Mouse (Mus musculus): ENCODE measurements at regions not wholly inside any gene's neighbourhood (a gene's known extent, or its start where the extent isn't known, plus 50 kb on each side); places are given as distances from the start of the nearest gene placed in this dataset.

DNA sequence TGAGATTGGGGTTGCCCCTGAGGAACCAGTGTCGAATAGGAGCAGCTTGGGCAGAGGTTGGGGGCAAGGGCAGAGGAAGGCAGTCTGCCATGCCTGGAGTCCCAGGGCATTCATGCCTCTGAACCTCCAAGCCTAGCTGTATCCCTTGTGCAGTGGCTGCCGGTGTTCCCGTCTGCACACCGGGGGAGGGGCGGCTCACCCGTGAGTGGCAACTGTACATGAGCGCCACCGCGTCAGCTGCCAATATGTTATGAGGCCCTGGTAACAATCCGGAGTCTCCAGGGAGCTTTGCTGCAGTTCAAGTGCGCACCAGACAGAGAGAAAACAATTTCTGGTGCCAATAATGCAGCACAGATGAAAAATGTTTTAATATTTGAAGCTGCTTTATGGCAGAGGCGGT lies 198.4 kb downstream of the Tshz3 start:
- H3K4me3 ChIP-seq (replicated peaks): no peak overlapping the region
- no peak overlapping the region for H3K9ac ChIP-seq
- 68% methylated on average over 12 of the region's 12 CpGs for WGBS
- H3K27ac ChIP-seq: no peak overlapping the region
- H3K9me3 ChIP-seq (replicated peaks): no peaks in the 10 kb centered on the region
- no peaks in the 10 kb centered on the region for H3K27me3 ChIP-seq
- no peak overlapping the region for H3K4me2 ChIP-seq
- ATAC-seq (replicated peaks; ENCODE audit: low FRiP score): no peak
- H3K4me1 ChIP-seq: no peaks in the 10 kb centered on the region
- H3K36me3 ChIP-seq: no peaks in the 10 kb centered on the region

DNA sequence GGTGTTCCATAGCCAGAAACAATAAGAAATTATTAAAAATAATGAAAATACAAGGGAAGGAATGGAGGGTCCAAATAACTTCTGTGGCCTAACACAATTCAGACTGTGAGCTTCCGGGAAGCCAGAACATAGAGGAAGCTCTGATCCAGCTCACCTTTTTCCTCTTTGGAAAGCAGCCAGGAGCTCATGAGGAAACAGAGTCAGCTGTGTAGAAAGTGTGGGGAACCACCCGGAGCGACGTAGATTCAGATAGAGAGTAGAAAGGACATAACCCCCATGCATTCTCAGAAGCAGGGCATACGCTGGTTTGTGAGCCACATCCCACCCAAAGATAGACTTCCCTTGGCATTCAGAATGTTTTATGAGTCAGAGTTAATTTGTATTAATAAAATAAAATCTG lies 203.6 kb downstream of the Tshz3 start:
- H3K27me3 ChIP-seq: no peaks in the 10 kb centered on the region
- WGBS: 60% methylated on average over 5 of the region's 5 CpGs
- no peak for ATAC-seq (replicated peaks; ENCODE audit: low FRiP score)
- H3K36me3 ChIP-seq: no peaks in the 10 kb centered on the region
- no peak overlapping the region for H3K4me3 ChIP-seq (replicated peaks)
- H3K4me1 ChIP-seq: no peaks in the 10 kb centered on the region
- H3K4me2 ChIP-seq: no peak overlapping the region
- H3K9ac ChIP-seq: no peak overlapping the region
- H3K27ac ChIP-seq: no peak overlapping the region
- no peaks in the 10 kb centered on the region for H3K9me3 ChIP-seq (replicated peaks)

DNA sequence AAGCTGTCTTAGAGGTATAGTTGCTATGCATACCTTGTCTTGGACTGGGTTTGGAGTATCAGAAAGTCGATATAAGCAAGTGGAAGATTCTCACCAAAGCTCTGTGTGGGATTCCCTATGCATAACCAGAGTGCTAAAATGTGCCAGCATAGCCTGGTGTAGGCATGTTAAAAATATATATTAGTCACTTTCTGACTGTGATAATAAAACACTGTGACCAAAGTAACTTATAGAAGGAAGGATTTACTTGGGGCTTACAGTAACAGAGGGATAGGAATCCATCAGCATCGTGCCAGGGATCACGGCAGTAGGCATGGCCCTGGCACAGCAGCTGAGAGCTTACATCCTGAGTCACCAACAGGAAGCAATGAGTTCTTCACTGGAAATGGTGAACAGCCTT lies 215.4 kb downstream of the Tshz3 start:
- no peak for ATAC-seq (replicated peaks; ENCODE audit: low FRiP score)
- no peaks in the 10 kb centered on the region for H3K9me3 ChIP-seq (replicated peaks)
- WGBS: 87% methylated on average over 3 of the region's 3 CpGs

DNA sequence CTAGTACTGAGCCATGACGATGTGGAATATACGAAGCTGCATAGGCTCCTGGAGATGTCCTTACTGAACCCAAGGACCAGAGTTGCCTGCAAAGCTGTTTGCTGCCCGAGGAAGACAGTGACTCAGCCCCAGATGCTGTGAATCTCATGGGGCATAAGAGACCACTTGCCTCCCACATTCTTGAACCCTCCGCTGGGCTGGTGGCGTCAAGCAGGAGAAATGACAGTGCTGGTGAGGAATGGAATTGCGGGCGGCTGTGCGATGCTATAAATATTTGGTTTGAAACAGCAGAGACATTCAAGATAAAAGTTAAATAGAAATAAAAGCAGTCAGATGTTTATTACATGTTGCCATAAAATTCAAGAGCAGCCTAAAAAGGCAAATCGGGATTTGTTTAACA lies 216.3 kb downstream of the Tshz3 start:
- H3K4me2 ChIP-seq: no peak overlapping the region
- no peak overlapping the region for H3K27ac ChIP-seq
- no peaks in the 10 kb centered on the region for H3K36me3 ChIP-seq
- H3K9ac ChIP-seq: no peak overlapping the region
- no peak overlapping the region for H3K4me3 ChIP-seq (replicated peaks)
- H3K4me1 ChIP-seq: peaks cover 2% of the 10 kb centered on the region; the same call in 1 of the 2 replicates
- no peaks in the 10 kb centered on the region for H3K27me3 ChIP-seq
- H3K9me3 ChIP-seq (replicated peaks): no peaks in the 10 kb centered on the region
- no peak for ATAC-seq (replicated peaks; ENCODE audit: low FRiP score)
- WGBS: 65% methylated on average over 9 of the region's 9 CpGs

More for the DNA sequence above, 215.4 kb downstream of the Tshz3 start:
- no peak overlapping the region for H3K27ac ChIP-seq
- no peak overlapping the region for H3K9ac ChIP-seq
- peaks cover 2% of the 10 kb centered on the region; the same call in 1 of the 2 replicates for H3K4me1 ChIP-seq
- no peaks in the 10 kb centered on the region for H3K27me3 ChIP-seq
- H3K4me3 ChIP-seq (replicated peaks): no peak overlapping the region
- no peaks in the 10 kb centered on the region for H3K36me3 ChIP-seq
- no peak overlapping the region for H3K4me2 ChIP-seq

DNA sequence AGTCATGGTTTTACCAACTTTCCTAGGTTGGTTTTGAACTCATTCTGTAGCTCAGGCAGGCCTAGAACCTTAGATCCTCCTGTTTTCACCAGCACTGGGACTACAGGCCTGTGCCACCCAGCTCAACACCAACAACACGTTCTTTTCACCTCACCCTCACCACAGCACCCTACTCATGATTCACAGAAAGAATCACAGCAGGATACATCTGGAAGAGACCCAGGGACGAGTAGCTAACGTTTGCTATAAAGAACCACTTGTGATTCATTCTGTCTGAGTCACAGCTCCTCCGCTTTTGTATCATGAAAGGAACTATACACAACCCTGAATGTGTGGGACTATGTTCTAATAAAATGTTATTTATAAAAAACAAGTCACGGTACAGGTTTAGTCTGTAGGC lies 217.3 kb downstream of the Tshz3 start:
- H3K27ac ChIP-seq: no peak overlapping the region
- H3K9me3 ChIP-seq (replicated peaks): no peaks in the 10 kb centered on the region
- WGBS: 76% methylated on average over 5 of the region's 5 CpGs
- H3K4me1 ChIP-seq: peaks cover 2% of the 10 kb centered on the region; the same call in 1 of the 2 replicates
- no peak overlapping the region for H3K4me2 ChIP-seq
- no peaks in the 10 kb centered on the region for H3K36me3 ChIP-seq
- no peak for ATAC-seq (replicated peaks; ENCODE audit: low FRiP score)
- no peak overlapping the region for H3K9ac ChIP-seq
- no peaks in the 10 kb centered on the region for H3K27me3 ChIP-seq
- no peak overlapping the region for H3K4me3 ChIP-seq (replicated peaks)

DNA sequence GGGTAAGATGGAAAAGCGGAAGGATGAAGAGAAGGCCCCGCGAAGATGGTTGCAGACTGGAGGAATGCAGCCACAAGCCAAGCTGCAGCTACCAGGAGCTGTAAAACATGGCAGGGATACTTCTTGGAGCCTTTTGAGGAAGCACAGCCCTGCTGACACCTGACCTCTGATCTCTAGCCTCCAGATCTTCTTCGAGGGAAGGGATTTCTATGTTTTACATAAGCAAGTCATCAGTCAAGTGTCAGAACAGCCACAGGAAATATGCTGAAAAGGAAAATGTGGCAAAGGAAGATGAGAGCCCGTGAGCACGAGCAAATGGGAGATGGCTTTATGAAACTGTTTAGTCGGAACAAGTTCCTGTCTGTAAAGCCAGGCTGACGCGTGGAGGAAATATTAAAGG lies 219.1 kb downstream of the Tshz3 start:
- Histone ChIP-seq H3K9ac (no peak overlapping the region), H3K4me1 (peaks cover 2% of the 10 kb centered on the region; the same call in 1 of the 2 replicates), H3K9me3 (replicated peaks) (no peaks in the 10 kb centered on the region), H3K36me3 (no peaks in the 10 kb centered on the region), H3K4me2 (no peak overlapping the region), H3K27me3 (no peaks in the 10 kb centered on the region), H3K27ac (no peak overlapping the region), H3K4me3 (replicated peaks) (no peak overlapping the region)
- WGBS: 63% methylated on average over 9 of the region's 9 CpGs
- ATAC-seq (replicated peaks; ENCODE audit: low FRiP score): no peak

DNA sequence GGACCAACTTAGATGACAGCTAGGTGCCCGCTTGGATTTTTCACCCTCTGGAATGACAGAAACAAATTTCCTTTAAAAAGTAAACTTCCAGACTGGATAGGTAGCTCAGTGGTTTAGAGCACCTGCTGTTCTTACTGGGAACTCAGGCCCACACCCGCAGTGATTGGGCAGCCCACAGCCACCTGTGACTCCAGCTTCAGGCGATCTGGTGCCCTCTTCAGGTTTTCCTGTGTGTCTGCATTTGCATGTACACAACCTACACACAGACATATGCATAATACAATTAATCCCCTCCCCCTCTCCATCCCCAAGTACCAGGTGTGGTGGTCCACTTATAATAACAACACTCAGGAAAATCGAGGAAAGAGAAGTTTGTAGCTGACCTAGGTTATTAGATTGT lies 221.5 kb downstream of the Tshz3 start:
- whole genome bisulfite sequencing: 76% methylated on average over 4 of the region's 4 CpGs
- Histone ChIP-seq H3K9me3 (replicated peaks) (no peaks in the 10 kb centered on the region), H3K27me3 (no peaks in the 10 kb centered on the region), H3K9ac (no peak overlapping the region), H3K4me1 (peaks cover 6% of the 10 kb centered on the region; the same call in 1 of the 2 replicates), H3K4me2 (no peak overlapping the region), H3K36me3 (no peaks in the 10 kb centered on the region), H3K27ac (no peak overlapping the region), H3K4me3 (replicated peaks) (no peak overlapping the region)
- ATAC-seq (replicated peaks; ENCODE audit: low FRiP score): no peak

DNA sequence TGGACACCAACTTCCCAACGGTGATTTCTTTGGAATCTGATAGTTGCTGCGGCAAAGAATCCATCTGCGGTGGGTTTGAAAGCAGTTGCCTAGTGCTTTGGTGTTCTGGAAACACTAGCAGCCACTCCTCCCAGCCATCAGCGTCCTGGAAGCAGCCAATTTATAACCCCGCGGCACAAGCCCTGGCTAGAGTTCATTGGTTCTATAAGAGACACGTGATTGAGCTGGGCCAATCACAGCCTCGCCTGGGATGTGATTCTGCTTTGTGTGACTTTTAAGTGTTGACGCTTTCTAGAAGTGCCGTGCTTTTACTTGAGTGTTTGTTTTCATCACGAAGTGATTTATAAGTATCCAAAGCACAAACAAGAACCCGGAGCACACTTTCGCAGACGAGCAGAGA lies 223.1 kb downstream of the Tshz3 start:
- Histone ChIP-seq H3K36me3 (no peaks in the 10 kb centered on the region), H3K4me2 (0 out of 2 replicates have a peak overlapping the region, but pooled peaks have one; percentile 23), H3K27me3 (no peaks in the 10 kb centered on the region), H3K4me1 (peaks cover 6% of the 10 kb centered on the region; the same call in 1 of the 2 replicates), H3K9ac (no peak overlapping the region), H3K27ac (no peak overlapping the region), H3K9me3 (replicated peaks) (no peaks in the 10 kb centered on the region), H3K4me3 (replicated peaks) (no peak overlapping the region)
- 58% methylated on average over 14 of the region's 14 CpGs for WGBS
- ATAC-seq (replicated peaks; ENCODE audit: low FRiP score): no peak

DNA sequence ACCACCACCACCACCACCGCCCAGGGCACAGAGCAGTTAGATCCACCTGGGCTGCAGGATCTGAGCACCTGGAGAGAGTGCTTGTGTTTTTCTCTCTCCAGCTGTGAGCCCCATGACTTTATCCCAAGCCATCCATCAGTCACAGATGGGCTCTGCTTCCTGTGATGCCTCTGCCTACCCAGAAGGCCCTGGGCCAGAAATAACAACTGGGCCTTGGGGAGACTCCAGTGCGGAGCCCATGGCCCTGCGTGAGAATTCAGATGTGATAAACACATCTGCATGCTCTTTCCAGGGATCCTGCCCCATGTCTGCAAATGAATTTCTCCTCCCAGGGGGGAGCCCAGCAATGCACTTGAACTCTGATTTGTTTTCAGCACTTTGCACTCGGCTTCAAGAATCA lies 235.6 kb downstream of the Tshz3 start:
- no peaks in the 10 kb centered on the region for H3K36me3 ChIP-seq
- no peak overlapping the region for H3K4me3 ChIP-seq (replicated peaks)
- no peak overlapping the region for H3K27ac ChIP-seq
- no peak overlapping the region for H3K9ac ChIP-seq
- H3K4me2 ChIP-seq: no peak overlapping the region
- no peak for ATAC-seq (replicated peaks; ENCODE audit: low FRiP score)
- H3K27me3 ChIP-seq: peaks cover 3% of the 10 kb centered on the region; the same call in 1 of the 2 replicates
- H3K4me1 ChIP-seq: peaks cover 14% of the 10 kb centered on the region
- H3K9me3 ChIP-seq (replicated peaks): no peaks in the 10 kb centered on the region
- 81% methylated on average over 4 of the region's 4 CpGs for WGBS

DNA sequence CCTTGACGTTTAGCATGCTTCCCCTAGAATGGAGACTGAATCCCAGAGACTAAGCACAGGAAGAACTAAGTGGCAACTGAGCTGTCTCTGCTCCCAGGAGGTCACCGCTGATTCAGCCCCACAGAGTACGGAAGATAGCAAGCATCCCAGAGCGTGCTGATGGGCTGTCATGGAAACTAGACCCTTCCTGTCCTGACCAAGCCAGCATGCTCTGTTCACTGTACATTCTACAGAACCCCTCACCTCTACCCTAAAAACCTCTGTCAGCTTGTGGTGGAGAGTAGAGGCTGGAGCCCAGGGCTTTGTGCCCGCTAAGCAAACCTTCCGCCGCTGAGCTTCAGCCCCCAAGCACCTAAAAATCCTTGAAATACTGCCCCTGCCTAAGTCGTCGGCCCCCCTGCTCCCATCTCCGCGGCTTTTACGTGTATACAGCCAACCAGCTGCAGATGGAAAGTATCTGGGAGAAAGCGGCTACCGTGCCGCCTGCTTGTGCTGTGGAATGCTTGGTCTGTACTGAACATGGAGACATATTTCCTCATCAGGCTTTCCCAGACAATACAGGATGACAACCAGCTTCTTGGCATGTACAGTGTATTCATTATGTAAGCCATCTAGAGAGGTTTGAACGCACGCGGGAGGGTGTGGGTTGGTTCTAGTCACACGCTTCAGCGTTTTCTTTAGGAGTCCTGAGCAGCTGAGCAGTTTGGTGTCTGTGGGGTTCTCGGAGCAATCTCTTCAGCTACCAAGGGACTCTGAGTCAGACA lies 237.1 kb downstream of the Tshz3 start:
- H3K9ac ChIP-seq: no peak overlapping the region
- H3K4me1 ChIP-seq: peaks cover 10% of the 10 kb centered on the region; the same call in 1 of the 2 replicates
- H3K4me2 ChIP-seq: no peak overlapping the region
- 72% methylated on average over 21 of the region's 21 CpGs for WGBS
- no peak overlapping the region for H3K4me3 ChIP-seq (replicated peaks)
- no peak for ATAC-seq (replicated peaks; ENCODE audit: low FRiP score)
- H3K27ac ChIP-seq: no peak overlapping the region
- H3K27me3 ChIP-seq: peaks cover 3% of the 10 kb centered on the region; the same call in 1 of the 2 replicates
- no peaks in the 10 kb centered on the region for H3K36me3 ChIP-seq
- no peaks in the 10 kb centered on the region for H3K9me3 ChIP-seq (replicated peaks)

DNA sequence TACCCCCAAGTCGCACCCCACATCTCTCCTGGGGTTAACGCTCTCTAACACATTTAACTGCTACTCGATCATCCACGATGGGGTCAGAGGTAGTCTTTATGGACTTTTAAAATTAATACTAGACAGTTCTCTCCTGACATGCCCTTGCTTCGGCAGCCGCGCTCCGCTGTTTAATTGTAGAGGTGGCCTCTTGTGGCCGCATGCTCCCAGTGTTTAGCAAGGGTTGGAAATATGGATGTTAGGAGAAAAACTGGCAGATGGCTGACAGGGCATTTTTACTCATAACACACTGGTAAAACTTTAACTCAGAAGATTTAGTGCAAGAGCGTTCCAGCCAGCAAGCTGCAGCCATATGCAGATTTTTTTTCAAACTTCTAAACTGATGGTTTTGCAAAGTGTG lies 242.7 kb downstream of the Tshz3 start:
- ATAC-seq (replicated peaks; ENCODE audit: low FRiP score): no peak
- H3K9me3 ChIP-seq (replicated peaks): no peaks in the 10 kb centered on the region
- no peaks in the 10 kb centered on the region for H3K27me3 ChIP-seq
- peak overlapping the region; percentile 16; the same call in 1 of the 2 replicates for H3K4me2 ChIP-seq
- no peaks in the 10 kb centered on the region for H3K36me3 ChIP-seq
- H3K27ac ChIP-seq: no peak overlapping the region
- H3K4me1 ChIP-seq: peaks cover 18% of the 10 kb centered on the region
- no peak overlapping the region for H3K9ac ChIP-seq
- WGBS: 39% methylated on average over 10 of the region's 10 CpGs
- no peak overlapping the region for H3K4me3 ChIP-seq (replicated peaks)

DNA sequence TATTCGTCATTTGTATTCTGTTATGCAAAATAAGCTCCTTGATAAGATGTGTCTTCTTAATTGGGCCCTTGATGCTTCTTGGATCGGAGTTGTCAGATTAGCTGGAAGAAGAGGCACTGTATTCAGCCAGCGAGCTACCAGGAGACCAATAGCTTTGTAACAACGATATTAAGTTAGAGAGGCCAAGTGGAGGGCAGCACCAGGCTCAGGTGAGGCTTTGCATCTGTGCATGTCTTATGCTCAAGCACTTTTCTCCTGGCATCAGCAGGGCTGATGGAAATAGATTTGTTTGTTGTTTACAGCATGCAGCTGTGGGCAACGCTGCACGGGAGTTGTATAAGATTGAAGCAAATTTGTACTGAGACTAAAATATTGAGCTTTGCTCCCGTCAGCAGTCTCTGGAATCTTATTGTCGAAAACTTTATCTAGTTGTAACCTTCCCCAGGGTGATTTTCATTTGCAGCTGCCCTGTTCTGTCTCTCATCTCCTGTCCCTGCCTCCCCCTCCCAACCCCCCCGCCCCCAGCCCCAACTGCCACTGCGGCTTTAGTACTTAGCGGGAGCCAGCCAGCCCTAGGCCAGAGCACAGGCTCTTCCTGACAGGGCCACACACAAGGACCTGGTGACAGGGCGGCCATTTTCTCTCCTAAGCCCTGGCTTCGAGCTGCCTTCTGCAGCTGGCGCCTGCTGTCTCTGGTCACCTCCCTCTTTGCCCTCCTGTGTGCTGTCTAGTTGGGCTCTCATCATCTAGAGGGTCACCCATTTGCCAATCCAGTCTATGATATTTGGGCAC lies 247.3 kb downstream of the Tshz3 start:
- H3K4me3 ChIP-seq (replicated peaks): no peak overlapping the region
- peak overlapping the region; percentile 13; the same call in 1 of the 2 replicates for H3K27ac ChIP-seq
- H3K9me3 ChIP-seq (replicated peaks): no peaks in the 10 kb centered on the region
- H3K27me3 ChIP-seq: no peaks in the 10 kb centered on the region
- no peak for ATAC-seq (replicated peaks; ENCODE audit: low FRiP score)
- peaks cover 14% of the 10 kb centered on the region for H3K4me1 ChIP-seq
- H3K36me3 ChIP-seq: no peaks in the 10 kb centered on the region
- no peak overlapping the region for H3K9ac ChIP-seq
- no peak overlapping the region for H3K4me2 ChIP-seq
- WGBS: 66% methylated on average over 14 of the region's 14 CpGs
